Mouse (Mus musculus): ENCODE measurements around the gene Dcun1d1. TPM values are rescaled to one million over a fixed set of nuclear protein-coding genes. Genes with fewer than 3 reads are reported as not detected.
A peak's percentile ranks its signal among the peaks of the same experiment; 100 is the strongest.

Dcun1d1 gene
- polyA plus RNA-seq, 1 experiment from 2014 or later = 86.0 TPM

- WGBS = 89% methylated on average over 7 of the region's 7 CpGs
- no peaks in the 10 kb centered on the region for H3K4me1 ChIP-seq (ENCODE audit: control insufficient read depth in 2 of 2, insufficient read depth in 2 of 2, low read length in 2 of 2)
- no peaks in the 10 kb centered on the region for H3K9me3 ChIP-seq (ENCODE audit: control insufficient read depth, low read length)
- H3K4me3 ChIP-seq (ENCODE audit: control insufficient read depth in 1 of 2, insufficient read depth in 1 of 2, low read depth in 1 of 2, low read length in 2 of 2) = no peak overlapping the region
- no peak for ATAC-seq (ENCODE audit: insufficient number of reproducible peaks, insufficient read depth, low FRiP score, low read depth)
- no peak overlapping the region for H3K27ac ChIP-seq (replicated peaks in 1 of 2; ENCODE audit: control insufficient read depth in 1 of 2, insufficient read depth in 1 of 2, low read depth in 2 of 2, low read length in 2 of 2)
- no peaks in the 10 kb centered on the region for H3K36me3 ChIP-seq (ENCODE audit: control insufficient read depth, insufficient read depth, low read length)
- no peaks in the 10 kb centered on the region for H3K27me3 ChIP-seq (ENCODE audit: control insufficient read depth, insufficient read depth, low read length)
- H3K4me2 ChIP-seq (ENCODE audit: low read length) = no peak overlapping the region
- no peak overlapping the region for H3K9ac ChIP-seq (ENCODE audit: low read length)
These were observed 11.0 kb upstream of the Dcun1d1 start for GRCm38 (mm10) chr3:35948197-35948596.

GRCm38 (mm10) chr3:35940520-35941135 is 3.4 kb upstream of the Dcun1d1 start:
- H3K4me2 ChIP-seq (ENCODE audit: low read length) = no peak overlapping the region
- H3K4me1 ChIP-seq (ENCODE audit: control insufficient read depth in 2 of 2, insufficient read depth in 2 of 2, low read length in 2 of 2) = peaks cover 0 to 4% of the 10 kb centered on the region in 2 experiments; a peak in 1 of 4 replicates
- H3K4me3 ChIP-seq (ENCODE audit: control insufficient read depth in 1 of 2, insufficient read depth in 1 of 2, low read depth in 1 of 2, low read length in 2 of 2) = no peak overlapping the region
- no peaks in the 10 kb centered on the region for H3K27me3 ChIP-seq (ENCODE audit: control insufficient read depth, insufficient read depth, low read length)
- peaks cover 9% of the 10 kb centered on the region; the same call in 1 of the 2 replicates for H3K36me3 ChIP-seq (ENCODE audit: control insufficient read depth, insufficient read depth, low read length)
- ATAC-seq (ENCODE audit: insufficient number of reproducible peaks, insufficient read depth, low FRiP score, low read depth) = no peak
- H3K9me3 ChIP-seq (ENCODE audit: control insufficient read depth, low read length) = no peaks in the 10 kb centered on the region
- WGBS = 80% methylated on average over 4 of the region's 4 CpGs
- no peak overlapping the region for H3K27ac ChIP-seq (replicated peaks in 1 of 2; ENCODE audit: control insufficient read depth in 1 of 2, insufficient read depth in 1 of 2, low read depth in 2 of 2, low read length in 2 of 2)
- no peak overlapping the region for H3K9ac ChIP-seq (ENCODE audit: low read length)

GRCm38 (mm10) chr3:35940047-35940446 is 2.8 kb upstream of the Dcun1d1 start:
- Histone ChIP-seq H3K27ac (replicated peaks in 1 of 2; ENCODE audit: control insufficient read depth in 1 of 2, insufficient read depth in 1 of 2, low read depth in 2 of 2, low read length in 2 of 2) (no peak overlapping the region; a peak in 1 of 4 replicates), H3K27me3 (ENCODE audit: control insufficient read depth, insufficient read depth, low read length) (no peaks in the 10 kb centered on the region), H3K4me2 (ENCODE audit: low read length) (no peak overlapping the region), H3K4me3 (ENCODE audit: control insufficient read depth in 1 of 2, insufficient read depth in 1 of 2, low read depth in 1 of 2, low read length in 2 of 2) (no peak overlapping the region), H3K9me3 (ENCODE audit: control insufficient read depth, low read length) (no peaks in the 10 kb centered on the region), H3K9ac (ENCODE audit: low read length) (no peak overlapping the region), H3K4me1 (ENCODE audit: control insufficient read depth in 2 of 2, insufficient read depth in 2 of 2, low read length in 2 of 2) (peaks cover 0 to 4% of the 10 kb centered on the region in 2 experiments; a peak in 1 of 4 replicates), H3K36me3 (ENCODE audit: control insufficient read depth, insufficient read depth, low read length) (peaks cover 9% of the 10 kb centered on the region; the same call in 1 of the 2 replicates)
- WGBS = 37% methylated on average over 2 of the region's 2 CpGs
- no peak for ATAC-seq (ENCODE audit: insufficient number of reproducible peaks, insufficient read depth, low FRiP score, low read depth)

- Histone ChIP-seq H3K9ac (ENCODE audit: low read length) (peak overlapping the region; percentile 97), H3K4me3 (ENCODE audit: control insufficient read depth in 1 of 2, insufficient read depth in 1 of 2, low read depth in 1 of 2, low read length in 2 of 2) (peak overlapping the region; percentile 92 to 96), H3K27me3 (ENCODE audit: control insufficient read depth, insufficient read depth, low read length) (no peaks in the 10 kb centered on the region), H3K27ac (replicated peaks in 1 of 2; ENCODE audit: control insufficient read depth in 1 of 2, insufficient read depth in 1 of 2, low read depth in 2 of 2, low read length in 2 of 2) (peak overlapping the region; percentile 86 to 95), H3K36me3 (ENCODE audit: control insufficient read depth, insufficient read depth, low read length) (peaks cover 5% of the 10 kb centered on the region; the same call in 1 of the 2 replicates), H3K9me3 (ENCODE audit: control insufficient read depth, low read length) (no peaks in the 10 kb centered on the region), H3K4me1 (ENCODE audit: control insufficient read depth in 2 of 2, insufficient read depth in 2 of 2, low read length in 2 of 2) (peaks cover 8 to 29% of the 10 kb centered on the region in 2 experiments), H3K4me2 (ENCODE audit: low read length) (peak overlapping the region; percentile 93)
- WGBS = under 1% methylated on average over 14 of the region's 14 CpGs
- peak; percentile 56; the same call in 1 of the 2 replicates for ATAC-seq (ENCODE audit: insufficient number of reproducible peaks, insufficient read depth, low FRiP score, low read depth)
These were observed 3.9 kb downstream of the Dcun1d1 start for GRCm38 (mm10) chr3:35933405-35933777.

- peak; percentile 90 for ATAC-seq (ENCODE audit: insufficient number of reproducible peaks, insufficient read depth, low FRiP score, low read depth)
- H3K27ac ChIP-seq (replicated peaks in 1 of 2; ENCODE audit: control insufficient read depth in 1 of 2, insufficient read depth in 1 of 2, low read depth in 2 of 2, low read length in 2 of 2) = peak overlapping the region; percentile 86 to 95
- H3K4me3 ChIP-seq (ENCODE audit: control insufficient read depth in 1 of 2, insufficient read depth in 1 of 2, low read depth in 1 of 2, low read length in 2 of 2) = peak overlapping the region; percentile 92 to 96
- under 1% methylated on average over 71 of the region's 73 CpGs for WGBS
- H3K9ac ChIP-seq (ENCODE audit: low read length) = peak overlapping the region; percentile 97
- peak overlapping the region; percentile 93 for H3K4me2 ChIP-seq (ENCODE audit: low read length)
- no peaks in the 10 kb centered on the region for H3K27me3 ChIP-seq (ENCODE audit: control insufficient read depth, insufficient read depth, low read length)
- no peaks in the 10 kb centered on the region for H3K9me3 ChIP-seq (ENCODE audit: control insufficient read depth, low read length)
- peaks cover under 1% of the 10 kb centered on the region; the same call in 1 of the 2 replicates for H3K36me3 ChIP-seq (ENCODE audit: control insufficient read depth, insufficient read depth, low read length)
- peaks cover 8 to 29% of the 10 kb centered on the region in 2 experiments for H3K4me1 ChIP-seq (ENCODE audit: control insufficient read depth in 2 of 2, insufficient read depth in 2 of 2, low read length in 2 of 2)
These were observed 4.4 kb downstream of the Dcun1d1 start for GRCm38 (mm10) chr3:35932735-35933404.

GRCm38 (mm10) chr3:35931896-35932727 is 5.1 kb downstream of the Dcun1d1 start:
- Histone ChIP-seq H3K4me1 (ENCODE audit: control insufficient read depth in 2 of 2, insufficient read depth in 2 of 2, low read length in 2 of 2) (peaks cover 10 to 32% of the 10 kb centered on the region in 2 experiments), H3K27ac (replicated peaks in 1 of 2; ENCODE audit: control insufficient read depth in 1 of 2, insufficient read depth in 1 of 2, low read depth in 2 of 2, low read length in 2 of 2) (peak overlapping the region; percentile 86 to 95), H3K36me3 (ENCODE audit: control insufficient read depth, insufficient read depth, low read length) (no peaks in the 10 kb centered on the region), H3K4me2 (ENCODE audit: low read length) (peak overlapping the region; percentile 93), H3K27me3 (ENCODE audit: control insufficient read depth, insufficient read depth, low read length) (no peaks in the 10 kb centered on the region), H3K9me3 (ENCODE audit: control insufficient read depth, low read length) (no peaks in the 10 kb centered on the region), H3K9ac (ENCODE audit: low read length) (peak overlapping the region; percentile 97), H3K4me3 (ENCODE audit: control insufficient read depth in 1 of 2, insufficient read depth in 1 of 2, low read depth in 1 of 2, low read length in 2 of 2) (peak overlapping the region; percentile 92 to 96)
- 1% methylated on average over 63 of the region's 65 CpGs for WGBS
- ATAC-seq (ENCODE audit: insufficient number of reproducible peaks, insufficient read depth, low FRiP score, low read depth) = peak; percentile 77

- Histone ChIP-seq H3K9me3 (ENCODE audit: control insufficient read depth, low read length) (no peaks in the 10 kb centered on the region), H3K36me3 (ENCODE audit: control insufficient read depth, insufficient read depth, low read length) (no peaks in the 10 kb centered on the region), H3K9ac (ENCODE audit: low read length) (peak overlapping the region; percentile 97), H3K4me1 (ENCODE audit: control insufficient read depth in 2 of 2, insufficient read depth in 2 of 2, low read length in 2 of 2) (peaks cover 10 to 36% of the 10 kb centered on the region in 2 experiments), H3K4me2 (ENCODE audit: low read length) (peak overlapping the region; percentile 93), H3K27ac (replicated peaks in 1 of 2; ENCODE audit: control insufficient read depth in 1 of 2, insufficient read depth in 1 of 2, low read depth in 2 of 2, low read length in 2 of 2) (peak overlapping the region in 1 of 2 experiments; percentile 95; a peak in 2 of 4 replicates), H3K4me3 (ENCODE audit: control insufficient read depth in 1 of 2, insufficient read depth in 1 of 2, low read depth in 1 of 2, low read length in 2 of 2) (peak overlapping the region; percentile 92 to 96), H3K27me3 (ENCODE audit: control insufficient read depth, insufficient read depth, low read length) (no peaks in the 10 kb centered on the region)
- no peak for ATAC-seq (ENCODE audit: insufficient number of reproducible peaks, insufficient read depth, low FRiP score, low read depth)
- 36% methylated on average over 7 of the region's 7 CpGs for WGBS
These were observed 5.9 kb downstream of the Dcun1d1 start for GRCm38 (mm10) chr3:35931359-35931758.

All from heart, embryonic 14.5 days (tissue).